Mouse (Mus musculus) heart, adult 2 months (tissue): Measurements from ENCODE around the gene Aagab.

Experiments
- CTCF ChIP-seq: fragments of 200-600 bp; IDR thresholded peaks from 2 replicates; pipeline ENCODE4 v1.8.1; 2022; ENCODE audit warnings: antibody characterized with exemption, mild to moderate bottlenecking, moderate library complexity
- EP300 ChIP-seq: fragments of 200-500 bp; IDR thresholded peaks from 2 replicates; pipeline ENCODE4 v1.6.1; 2011; ENCODE audit warnings: low read depth, low read length, control low read depth; ENCODE audit not compliant: insufficient read depth
- POLR2A ChIP-seq: fragments of 200-500 bp; IDR thresholded peaks from 2 replicates; pipeline ENCODE4 v1.6.1; 2011; ENCODE audit warnings: mild to moderate bottlenecking, low read depth, low read length, control low read depth; ENCODE audit not compliant: insufficient read depth

- TF ChIP-seq EP300 (no peak), POLR2A (no peak), CTCF (peak; percentile 64)
Observed at GRCm38 (mm10) chr9:63632045-63632444, 29.6 kb downstream of the Aagab start.
